Mouse (Mus musculus) lung, postnatal 4 days (tissue): ENCODE data around the gene Cdk2ap2.

ENCODE experiments used
- DNase-seq, 2 experiments: peaks; one replicate each; pipeline ENCODE4 v3.0.0; 2021

The Cdk2ap2 gene

GRCm38 (mm10) chr19:4094774-4095303 lies 2.1 kb upstream of the Cdk2ap2 start:
- no peak for DNase-seq

DNA sequence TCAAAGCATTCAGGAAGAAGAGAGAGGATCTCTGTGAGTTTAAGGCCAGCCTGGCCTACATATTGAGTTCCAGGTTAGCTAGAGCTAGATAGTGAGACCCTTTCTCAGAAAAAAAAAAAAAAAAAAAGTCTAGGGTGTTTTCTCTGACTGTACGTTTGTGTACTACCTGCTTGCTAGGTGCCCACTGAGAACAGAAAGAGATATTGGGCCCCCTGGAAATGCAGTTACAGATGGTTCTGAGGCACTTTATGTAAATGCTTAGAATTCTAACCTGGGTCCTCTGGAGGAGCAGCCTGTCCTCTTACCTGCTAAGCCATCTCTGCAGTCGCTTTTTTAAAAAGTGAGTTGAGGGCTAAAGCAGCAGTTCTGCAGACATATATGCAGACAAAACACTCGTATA lies 1.2 kb upstream of the Cdk2ap2 start:
- no peak for DNase-seq

GRCm38 (mm10) chr19:4097441-4097825 lies 451 bp downstream of the Cdk2ap2 start:
- peak in 1 of 2 experiments; percentile 87 for DNase-seq

DNA sequence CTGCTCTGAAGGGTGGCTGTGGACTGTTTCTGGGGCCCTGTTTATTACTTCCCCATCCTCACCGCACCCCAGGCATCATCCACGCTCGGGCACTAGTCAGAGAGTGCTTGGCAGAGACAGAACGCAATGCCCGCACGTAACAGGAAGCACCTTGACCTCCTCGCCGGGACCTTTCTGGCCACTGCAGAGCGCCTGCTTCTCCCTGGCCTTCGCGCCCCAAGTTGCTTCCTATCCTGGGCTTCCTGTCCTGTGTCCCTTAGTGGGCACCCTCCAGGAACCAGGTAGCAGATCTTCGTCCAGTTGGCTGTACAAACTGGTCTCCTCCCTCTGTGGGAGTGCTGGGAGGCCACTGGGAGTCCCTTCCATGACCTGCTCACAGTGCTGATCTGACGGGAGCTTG lies 1.4 kb downstream of the Cdk2ap2 start:
- peak; percentile 34 to 50 for DNase-seq

DNA sequence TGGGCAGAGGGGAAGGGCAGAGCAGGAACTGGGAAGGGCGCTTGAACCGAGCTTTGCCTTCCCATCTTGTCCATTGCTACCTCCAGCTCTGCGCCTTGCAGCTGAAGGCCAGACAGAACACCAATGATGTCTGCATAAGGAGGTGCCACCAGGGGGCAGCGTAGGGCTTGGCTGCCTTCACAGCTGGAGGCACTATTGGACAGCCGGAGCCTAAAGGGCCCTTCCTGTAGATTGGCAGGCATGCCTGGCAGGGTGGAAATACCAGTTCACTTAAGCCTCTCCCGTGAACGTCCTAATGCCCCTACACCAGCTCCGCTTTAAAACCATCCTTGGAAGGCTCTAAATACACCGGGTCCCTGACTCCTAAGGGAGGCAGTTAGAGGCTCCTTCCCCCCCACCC lies 2.1 kb downstream of the Cdk2ap2 start:
- peak; percentile 94 to 96 for DNase-seq

GRCm38 (mm10) chr19:4099837-4100717 lies 3.1 kb downstream of the Cdk2ap2 start, which contains the start of gene Pitpnm1:
TSS of gene Pitpnm1 (plus strand) at chr19:4099998.
- peak; percentile 87 to 88 for DNase-seq

DNA sequence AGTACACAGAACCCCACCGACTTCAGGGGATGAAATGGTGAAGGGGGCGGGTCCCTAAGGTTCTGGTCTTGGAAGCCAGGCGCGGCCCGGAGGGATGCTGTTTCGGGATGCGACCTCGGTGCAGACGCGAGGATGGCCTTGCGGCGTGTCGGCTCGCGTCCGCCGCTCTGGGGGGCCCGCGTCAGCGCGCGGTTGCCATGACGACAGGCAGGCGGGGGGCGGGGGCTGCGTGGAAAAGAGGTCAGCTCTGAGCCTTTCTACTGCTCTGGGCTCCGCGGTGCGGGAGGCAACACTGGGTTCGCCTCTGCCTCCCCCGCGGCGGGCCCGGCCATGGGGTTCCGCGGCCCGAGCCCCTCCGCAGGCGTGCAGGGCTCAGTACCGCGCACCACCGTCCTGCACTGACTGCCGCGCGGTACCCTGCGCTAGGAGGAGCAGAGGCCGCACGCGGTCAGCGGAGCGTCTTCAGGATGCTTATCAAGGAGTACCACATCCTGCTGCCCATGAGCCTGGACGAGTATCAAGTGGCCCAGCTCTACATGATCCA lies 3.8 kb downstream of the Cdk2ap2 start:
- peak; percentile 45 to 60 for DNase-seq

DNA sequence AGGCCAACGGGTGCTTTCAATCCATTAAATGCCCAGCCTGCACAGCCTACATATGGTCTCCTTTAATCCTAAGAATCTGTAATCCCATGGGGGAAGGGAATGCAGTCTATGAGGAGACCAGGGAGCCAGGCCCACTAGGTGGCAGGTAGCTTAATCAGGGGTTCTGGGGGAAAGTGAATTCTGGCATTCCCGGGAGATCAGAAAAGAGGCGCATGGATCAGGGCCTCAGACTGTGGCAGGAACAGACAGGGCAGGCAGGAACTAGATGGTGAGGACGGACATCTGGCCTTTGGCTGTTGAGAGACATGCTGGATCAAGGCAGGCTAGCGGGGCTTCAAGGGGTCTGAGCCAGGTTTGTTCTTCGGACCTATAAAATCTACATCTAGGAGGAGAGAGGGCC lies 4.5 kb downstream of the Cdk2ap2 start:
- no peak for DNase-seq

- no peak for DNase-seq
Observed at GRCm38 (mm10) chr19:4102049-4102448, 5.1 kb downstream of the Cdk2ap2 start.

DNA sequence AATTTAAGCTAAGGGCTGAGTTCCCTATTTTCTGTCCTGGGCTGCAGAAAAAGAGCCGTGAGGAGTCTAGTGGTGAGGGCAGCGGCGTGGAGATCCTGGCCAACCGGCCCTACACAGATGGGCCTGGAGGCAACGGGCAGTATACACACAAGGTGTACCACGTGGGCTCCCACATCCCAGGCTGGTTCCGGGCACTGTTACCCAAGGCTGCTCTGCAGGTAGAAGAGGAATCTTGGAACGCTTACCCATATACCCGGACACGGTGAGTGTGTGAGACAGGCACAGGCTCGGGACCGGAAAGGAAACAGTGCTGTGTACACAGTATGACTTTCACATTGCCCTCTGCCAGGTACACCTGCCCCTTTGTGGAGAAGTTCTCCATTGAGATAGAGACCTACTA lies 5.6 kb downstream of the Cdk2ap2 start:
- DNase-seq = no peak

- no peak for DNase-seq
Observed at GRCm38 (mm10) chr19:4103294-4103693, 6.3 kb downstream of the Cdk2ap2 start.

GRCm38 (mm10) chr19:4103792-4104191 lies 6.8 kb downstream of the Cdk2ap2 start:
- DNase-seq = no peak

DNA sequence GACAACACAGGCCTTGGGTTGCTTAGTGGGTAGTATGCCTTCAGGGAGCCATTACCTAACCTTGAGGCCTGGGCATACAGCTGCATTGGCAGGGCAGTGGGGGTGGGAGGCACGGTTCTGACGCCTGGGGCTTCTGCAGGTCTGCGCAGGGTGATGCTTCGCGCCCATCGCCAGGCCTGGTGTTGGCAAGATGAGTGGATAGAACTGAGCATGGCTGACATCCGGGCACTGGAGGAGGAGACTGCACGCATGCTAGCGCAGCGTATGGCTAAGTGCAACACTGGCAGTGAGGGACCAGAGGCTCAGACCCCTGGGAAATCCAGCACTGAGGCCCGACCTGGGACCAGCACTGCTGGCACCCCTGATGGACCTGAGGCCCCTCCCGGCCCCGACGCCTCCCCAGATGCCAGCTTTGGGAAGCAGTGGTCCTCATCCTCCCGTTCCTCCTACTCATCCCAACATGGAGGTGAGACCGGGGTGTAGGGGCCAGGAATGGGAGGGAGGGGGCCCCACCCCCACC lies 7.8 kb downstream of the Cdk2ap2 start:
- no peak for DNase-seq

DNA sequence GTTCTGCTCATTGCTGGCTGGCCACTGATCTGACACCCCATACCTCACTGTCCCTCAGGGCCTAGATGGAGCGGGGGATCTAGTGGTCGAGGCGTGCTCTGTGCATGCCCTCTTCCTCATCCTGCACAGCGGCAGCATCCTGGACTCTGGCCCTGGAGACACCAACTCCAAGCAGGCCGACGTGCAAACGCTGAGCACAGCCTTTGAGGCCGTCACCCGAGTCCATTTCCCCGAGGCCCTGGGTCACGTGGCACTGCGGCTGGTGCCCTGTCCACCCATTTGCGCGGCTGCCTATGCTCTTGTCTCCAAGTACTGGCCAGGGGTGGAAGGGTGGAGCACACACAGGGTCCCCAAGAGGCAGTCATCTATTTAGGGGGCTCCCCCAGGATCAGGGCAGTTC lies 9.7 kb downstream of the Cdk2ap2 start:
- no peak for DNase-seq

DNA sequence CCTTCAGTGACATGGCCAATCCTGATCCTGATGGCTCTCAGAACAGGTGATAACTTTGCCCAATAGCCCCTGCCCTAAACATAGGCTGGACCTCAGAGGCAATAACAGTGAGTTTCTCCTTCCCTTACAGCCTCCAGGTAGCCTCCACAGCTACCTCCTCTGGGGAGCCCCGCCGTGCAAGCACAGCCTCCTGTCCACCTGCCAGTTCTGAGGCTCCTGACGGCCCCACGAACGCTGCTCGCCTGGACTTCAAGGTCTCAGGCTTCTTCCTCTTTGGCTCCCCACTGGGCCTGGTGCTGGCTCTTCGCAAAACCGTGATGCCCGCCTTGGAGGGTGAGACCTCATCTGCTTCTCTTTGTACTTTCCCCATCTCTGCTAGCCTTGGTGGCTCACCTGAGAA lies 11.6 kb downstream of the Cdk2ap2 start:
- no peak for DNase-seq

- DNase-seq = peak in 1 of 2 experiments; percentile 46
Observed at GRCm38 (mm10) chr19:4112063-4112960, 15.3 kb downstream of the Cdk2ap2 start.

DNA sequence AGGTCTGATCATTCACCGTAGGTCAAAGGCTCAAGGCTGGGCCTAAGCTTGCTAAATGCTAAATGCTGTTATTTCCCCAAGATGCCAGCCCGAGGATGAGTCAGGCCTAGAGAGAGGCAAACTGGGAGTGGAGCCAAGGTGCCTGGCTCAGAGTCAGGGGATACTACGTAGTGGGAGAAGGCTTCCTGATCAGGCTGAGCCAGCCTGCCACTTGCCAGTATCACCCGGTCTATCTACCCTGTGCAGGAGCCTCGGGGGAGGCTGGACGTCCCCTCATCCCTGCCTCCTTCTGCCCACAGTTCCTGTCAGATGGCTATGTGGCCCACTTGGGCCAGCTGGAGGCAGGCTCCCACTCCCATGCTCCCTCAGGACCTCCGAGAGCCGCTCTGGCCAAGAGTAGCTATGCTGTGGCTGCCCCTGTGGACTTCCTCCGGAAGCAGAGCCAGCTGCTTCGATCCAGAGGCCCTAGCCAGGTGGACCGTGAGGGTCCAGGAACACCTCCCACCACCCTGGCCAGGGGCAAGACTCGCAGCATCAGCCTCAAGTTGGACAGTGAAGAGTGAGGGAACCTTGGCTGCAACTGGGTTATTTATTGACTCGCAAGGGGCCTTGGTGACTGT lies 16.3 kb downstream of the Cdk2ap2 start:
- DNase-seq = peak; percentile 78

DNA sequence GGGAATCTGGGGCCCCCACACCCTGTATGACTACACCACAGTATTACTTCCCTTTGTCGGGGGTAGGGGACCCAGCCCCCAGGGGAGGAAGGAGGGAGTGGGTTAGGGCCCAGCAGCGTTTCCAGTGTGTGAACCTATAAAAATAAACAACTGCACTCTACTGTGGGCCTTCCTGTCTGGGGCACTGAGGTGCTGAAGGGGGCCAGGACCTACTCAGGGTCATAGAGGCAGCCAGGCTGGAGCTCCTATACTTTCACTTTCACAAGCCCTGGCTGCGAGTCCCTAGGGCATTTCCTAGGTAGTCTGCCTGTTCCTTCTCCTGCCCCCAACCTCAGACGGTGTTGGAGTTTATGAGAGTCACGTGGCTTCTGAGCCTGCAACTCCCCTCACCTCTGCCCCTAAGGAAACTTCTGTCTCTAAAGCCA lies 16.8 kb downstream of the Cdk2ap2 start:
- DNase-seq = peak in 1 of 2 experiments; percentile 66

DNA sequence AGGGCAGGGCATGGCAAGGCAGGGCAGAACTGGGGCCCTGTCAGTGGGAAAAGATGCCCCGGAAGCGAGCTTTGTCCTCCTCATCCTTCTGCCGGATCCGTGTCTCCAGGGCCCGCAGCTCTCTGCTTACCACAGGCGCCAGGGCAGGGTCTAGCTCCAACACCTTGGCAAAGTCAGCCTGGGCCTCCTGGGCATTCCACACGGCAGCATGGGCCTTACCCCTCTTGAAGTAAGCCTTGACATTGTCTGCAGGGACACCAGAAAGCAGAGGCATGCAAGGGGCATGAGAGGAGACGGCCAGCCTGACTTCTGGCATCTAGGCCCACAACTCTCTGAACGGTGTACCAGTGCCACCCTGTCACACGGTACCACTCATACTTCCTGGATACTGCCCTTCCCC lies 17.6 kb downstream of the Cdk2ap2 start:
- DNase-seq = no peak

GRCm38 (mm10) chr19:4115144-4115543 lies 18.2 kb downstream of the Cdk2ap2 start:
- DNase-seq = no peak

- no peak for DNase-seq
Observed at GRCm38 (mm10) chr19:4115816-4116215, 18.8 kb downstream of the Cdk2ap2 start.

- no peak for DNase-seq
Observed at GRCm38 (mm10) chr19:4117006-4117405, 20.0 kb downstream of the Cdk2ap2 start.
